Mouse (Mus musculus) ovary, postnatal 14 days (tissue): Measurements from ENCODE around the gene Kpna4.
"Not testable (repeated sequence)": the region's sequence is repeated elsewhere in the genome, so short reads cannot be mapped to it uniquely, and the experiment has no call there.

Experiments
- DNase-seq: peaks from one replicate; pipeline ENCODE4 v3.0.0; 2022; ENCODE audit warnings: low spot score

The Kpna4 gene

GRCm38 (mm10) chr3:69094456-69094855 is 32.5 kb downstream of the Kpna4 start:
- DNase-seq, result no peak

GRCm38 (mm10) chr3:69064005-69064404 is 62.9 kb downstream of the Kpna4 start:
- DNase-seq, result no peak

- DNase-seq, result no peak
Observed at GRCm38 (mm10) chr3:69062764-69063163, 64.1 kb downstream of the Kpna4 start.

- no peak for DNase-seq
Observed at GRCm38 (mm10) chr3:69060672-69061071, 66.2 kb downstream of the Kpna4 start.

GRCm38 (mm10) chr3:69055871-69056270 is 71.0 kb downstream of the Kpna4 start:
- no peak for DNase-seq

- no peak for DNase-seq
Observed at GRCm38 (mm10) chr3:69054760-69055432, 72.0 kb downstream of the Kpna4 start.

- DNase-seq, result no peak
Observed at GRCm38 (mm10) chr3:69051894-69052293, 75.0 kb downstream of the Kpna4 start.

- DNase-seq, result no peak
Observed at GRCm38 (mm10) chr3:69049011-69049410, 77.9 kb downstream of the Kpna4 start.

- DNase-seq, result no peak
Observed at GRCm38 (mm10) chr3:69047684-69048083, 79.2 kb downstream of the Kpna4 start.

GRCm38 (mm10) chr3:69046509-69046908 is 80.4 kb downstream of the Kpna4 start:
- no peak for DNase-seq

GRCm38 (mm10) chr3:69045750-69046149 is 81.2 kb downstream of the Kpna4 start:
- no peak for DNase-seq

- no peak for DNase-seq
Observed at GRCm38 (mm10) chr3:69045400-69045703, 81.6 kb downstream of the Kpna4 start.

GRCm38 (mm10) chr3:69044645-69045399 is 82.1 kb downstream of the Kpna4 start, which contains the start of gene Trim59:
TSS of gene Trim59 (minus strand) at chr3:69044755.
- peak; percentile 81 for DNase-seq

GRCm38 (mm10) chr3:69044167-69044591 is 82.7 kb downstream of the Kpna4 start:
- no peak for DNase-seq

- DNase-seq, result no peak
Observed at GRCm38 (mm10) chr3:69041298-69041697, 85.6 kb downstream of the Kpna4 start.

- DNase-seq, result no peak
Observed at GRCm38 (mm10) chr3:69040105-69040504, 86.8 kb downstream of the Kpna4 start.

- DNase-seq, result no peak
Observed at GRCm38 (mm10) chr3:69026133-69026783, 100.7 kb downstream of the Kpna4 start.

- DNase-seq, result no peak
Observed at GRCm38 (mm10) chr3:69020764-69021163, 106.1 kb downstream of the Kpna4 start.

- no peak for DNase-seq
Observed at GRCm38 (mm10) chr3:69020285-69020684, 106.6 kb downstream of the Kpna4 start.

- not testable (repeated sequence) for DNase-seq
Observed at GRCm38 (mm10) chr3:69018635-69019034, 108.3 kb downstream of the Kpna4 start.

- DNase-seq, result no peak
Observed at GRCm38 (mm10) chr3:69017181-69017580, 109.7 kb downstream of the Kpna4 start.
